Mouse (Mus musculus) myocyte (in vitro differentiated cells): ENCODE data around the gene Arhgap17. TPM values are rescaled to one million over a fixed set of nuclear protein-coding genes. Genes with fewer than 3 reads are reported as not detected.

Experiments used
- H3K27me3 ChIP-seq: one replicate; pipeline ENCODE4 v1.6.1; 2011; ENCODE audit not compliant: control insufficient read depth, insufficient read depth, insufficient read length
- H3K36me3 ChIP-seq: one replicate; pipeline ENCODE4 v1.6.1; 2011; ENCODE audit not compliant: control insufficient read depth, insufficient read depth
- H3K4me2 ChIP-seq: one replicate; pipeline ENCODE4 v1.6.1; 2011; ENCODE audit warnings: low read depth, control low read depth
- H3K4me3 ChIP-seq: one replicate; pipeline ENCODE4 v1.5.1; 2011; ENCODE audit warnings: mild to moderate bottlenecking, control low read depth, moderate library complexity
- H3K79me2 ChIP-seq: one replicate; pipeline ENCODE4 v1.6.1; 2011; ENCODE audit not compliant: control insufficient read depth, insufficient read depth
- H3ac ChIP-seq: one replicate; pipeline ENCODE4 v1.6.1; 2011; ENCODE audit not compliant: control insufficient read depth, insufficient read length
- CEBPB ChIP-seq: IDR thresholded peaks from 2 replicates; pipeline ENCODE4 v1.6.1; 2011; ENCODE audit warnings: mild to moderate bottlenecking, moderate library complexity; ENCODE audit not compliant: poor library complexity, insufficient read depth, severe bottlenecking
- E2F4 ChIP-seq: IDR thresholded peaks from one replicate; pipeline ENCODE4 v1.6.1; 2011; ENCODE audit warnings: mild to moderate bottlenecking, control low read depth, moderate library complexity; ENCODE audit not compliant: insufficient read depth
- MAX ChIP-seq: IDR thresholded peaks from one replicate; pipeline ENCODE4 v1.6.1; 2011; ENCODE audit warnings: low read depth, mild to moderate bottlenecking, control low read depth
- MYOD1 ChIP-seq, 3 experiments: IDR thresholded peaks; one replicate each; pipeline ENCODE4 v1.6.1; 2011; ENCODE audit warnings: control low read depth in 2 of 3, low read depth in 2 of 3, mild to moderate bottlenecking in 2 of 3, moderate library complexity in 1 of 3; ENCODE audit not compliant: insufficient read length in 2 of 3, control insufficient read depth in 1 of 3
- MYOG ChIP-seq, 3 experiments: IDR thresholded peaks; one replicate each; pipeline ENCODE4 v1.6.1; 2011; ENCODE audit warnings: control low read depth in 2 of 3, low read depth in 2 of 3, mild to moderate bottlenecking in 2 of 3; ENCODE audit not compliant: insufficient read length in 2 of 3, control insufficient read depth in 1 of 3, insufficient read depth in 1 of 3
- POLR2A ChIP-seq: IDR thresholded peaks from one replicate; pipeline ENCODE4 v1.6.1; 2011; ENCODE audit warnings: low read depth, mild to moderate bottlenecking, control low read depth, moderate library complexity; ENCODE audit not compliant: insufficient read length
- POLR2AphosphoS2 ChIP-seq: IDR thresholded peaks from one replicate; pipeline ENCODE4 v1.6.1; 2011; ENCODE audit warnings: low read depth, control low read depth; ENCODE audit not compliant: insufficient read length
- REST ChIP-seq: IDR thresholded peaks from one replicate; pipeline ENCODE4 v1.6.1; 2011; ENCODE audit warnings: mild to moderate bottlenecking, control low read depth, moderate library complexity; ENCODE audit not compliant: insufficient read depth, insufficient read length
- SRF ChIP-seq: IDR thresholded peaks from one replicate; pipeline ENCODE4 v1.6.1; 2011; ENCODE audit warnings: low read depth; ENCODE audit not compliant: control insufficient read depth, insufficient read length
- TCF12 ChIP-seq: IDR thresholded peaks from one replicate; pipeline ENCODE4 v1.6.1; 2011; ENCODE audit warnings: mild to moderate bottlenecking, control low read depth; ENCODE audit not compliant: poor library complexity, insufficient read depth, severe bottlenecking
- TCF3 ChIP-seq: IDR thresholded peaks from one replicate; pipeline ENCODE4 v1.6.1; 2011; ENCODE audit warnings: low read depth, control low read depth; ENCODE audit not compliant: insufficient read length
- USF1 ChIP-seq: IDR thresholded peaks from one replicate; pipeline ENCODE4 v1.6.1; 2011; ENCODE audit warnings: low read depth, mild to moderate bottlenecking, control low read depth, moderate library complexity
- polyA plus RNA-seq: library from polyadenylated mRNA; unstranded; fragments of >200 nt; fragmentation: generic; extraction: Trizol; gene quantifications from one replicate; pipeline ENCODE4 v1.2.1, GENCODE M21; 2012; ENCODE audit warnings: missing spikeins

Gene Arhgap17
- polyA plus RNA-seq, 1 experiment, result 18.0 TPM

DNA sequence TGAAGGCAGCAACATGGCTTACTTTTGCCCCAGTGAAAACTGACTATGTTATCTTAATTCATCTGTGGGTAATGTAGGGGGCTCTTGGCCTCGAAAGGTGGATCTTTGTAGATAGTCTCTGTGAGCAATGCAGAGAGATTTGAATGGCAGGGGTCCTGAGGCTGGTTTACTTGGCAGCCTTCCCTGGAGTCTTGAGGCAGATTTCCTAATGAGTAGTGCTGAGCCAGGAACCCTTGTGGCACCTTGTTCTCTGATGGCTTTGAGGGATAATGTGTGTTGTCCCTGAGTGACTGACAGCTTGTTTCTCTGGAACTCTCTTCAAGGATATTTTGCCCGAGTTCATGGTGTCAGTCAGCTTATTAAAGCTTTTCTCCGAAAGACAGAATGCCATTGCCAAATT is 31.4 kb upstream of the Arhgap17 start:
- Histone ChIP-seq H3ac (no peak overlapping the region), H3K36me3 (peaks cover 6% of the 10 kb centered on the region), H3K4me2 (no peak overlapping the region), H3K27me3 (no peaks in the 10 kb centered on the region), H3K4me3 (no peak overlapping the region), H3K79me2 (no peaks in the 10 kb centered on the region)
- no peak for TF ChIP-seq CEBPB

- H3K36me3 ChIP-seq, result peaks cover 6% of the 10 kb centered on the region
- no peak for TF ChIP-seq MAX
- TF ChIP-seq CEBPB, result no peak
- no peak for TF ChIP-seq POLR2AphosphoS2
- no peak for TF ChIP-seq SRF
- no peak for TF ChIP-seq USF1
- TF ChIP-seq REST, result no peak
- TF ChIP-seq E2F4, result no peak
- no peak for TF ChIP-seq POLR2A
- no peak overlapping the region for H3K4me3 ChIP-seq
- H3K27me3 ChIP-seq, result no peaks in the 10 kb centered on the region
- H3ac ChIP-seq, result no peak overlapping the region
- H3K4me2 ChIP-seq, result no peak overlapping the region
- H3K79me2 ChIP-seq, result no peaks in the 10 kb centered on the region
Measured at GRCm38 (mm10) chr7:123399286-123399685, 29.6 kb upstream of the Arhgap17 start.

GRCm38 (mm10) chr7:123398828-123399227 is 29.1 kb upstream of the Arhgap17 start:
- H3K4me3 ChIP-seq, result no peak overlapping the region
- H3ac ChIP-seq, result no peak overlapping the region
- H3K36me3 ChIP-seq, result peaks cover 6% of the 10 kb centered on the region
- no peak overlapping the region for H3K4me2 ChIP-seq
- no peaks in the 10 kb centered on the region for H3K79me2 ChIP-seq
- H3K27me3 ChIP-seq, result no peaks in the 10 kb centered on the region
- TF ChIP-seq TCF3 (no peak), REST (no peak), POLR2A (no peak), MAX (no peak), MYOG (IDR thresholded peaks at IDR 0.05; ENCODE audit: control insufficient read depth in 1 of 3, insufficient read depth in 1 of 3, insufficient read length in 2 of 3, low read depth in 2 of 3) (no peak), E2F4 (no peak), MYOD1 (IDR thresholded peaks at IDR 0.05; ENCODE audit: control insufficient read depth in 1 of 3, insufficient read length in 2 of 3, low read depth in 2 of 3) (no peak), TCF12 (no peak), POLR2AphosphoS2 (no peak), SRF (no peak), CEBPB (no peak), USF1 (no peak)

GRCm38 (mm10) chr7:123397931-123398330 is 28.2 kb upstream of the Arhgap17 start:
- no peak overlapping the region for H3K4me2 ChIP-seq
- no peak for TF ChIP-seq USF1
- no peak for TF ChIP-seq MYOD1 (IDR thresholded peaks at IDR 0.05; ENCODE audit: control insufficient read depth in 1 of 3, insufficient read length in 2 of 3, low read depth in 2 of 3)
- no peak for TF ChIP-seq E2F4
- no peak for TF ChIP-seq TCF12
- TF ChIP-seq REST, result no peak
- TF ChIP-seq TCF3, result no peak
- TF ChIP-seq CEBPB, result no peak

GRCm38 (mm10) chr7:123397369-123397768 is 27.7 kb upstream of the Arhgap17 start:
- TF ChIP-seq MAX, result no peak
- TF ChIP-seq TCF3, result no peak
- no peak for TF ChIP-seq E2F4
- no peak for TF ChIP-seq TCF12
- peaks cover 1% of the 10 kb centered on the region for H3K36me3 ChIP-seq
- no peak overlapping the region for H3ac ChIP-seq
- H3K4me2 ChIP-seq, result no peak overlapping the region
- H3K27me3 ChIP-seq, result no peaks in the 10 kb centered on the region
- H3K79me2 ChIP-seq, result no peaks in the 10 kb centered on the region
- no peak overlapping the region for H3K4me3 ChIP-seq

More at GRCm38 (mm10) chr7:123397931-123398330, 28.2 kb upstream of the Arhgap17 start:
- Histone ChIP-seq H3ac (no peak overlapping the region), H3K79me2 (no peaks in the 10 kb centered on the region), H3K36me3 (peaks cover 6% of the 10 kb centered on the region), H3K27me3 (no peaks in the 10 kb centered on the region), H3K4me3 (no peak overlapping the region)

- no peak for TF ChIP-seq MYOD1 (IDR thresholded peaks at IDR 0.05; ENCODE audit: control insufficient read depth in 1 of 3, insufficient read length in 2 of 3, low read depth in 2 of 3)
- no peak for TF ChIP-seq SRF
Measured at GRCm38 (mm10) chr7:123396900-123397299, 27.2 kb upstream of the Arhgap17 start.

More at GRCm38 (mm10) chr7:123396900-123397299, 27.2 kb upstream of the Arhgap17 start:
- Histone ChIP-seq H3K4me3 (no peak overlapping the region), H3K79me2 (no peaks in the 10 kb centered on the region), H3ac (no peak overlapping the region), H3K36me3 (no peaks in the 10 kb centered on the region), H3K4me2 (no peak overlapping the region), H3K27me3 (no peaks in the 10 kb centered on the region)
